Mouse (Mus musculus): ENCODE measurements at regions not wholly inside any gene's neighbourhood (a gene's known extent, or its start where the extent isn't known, plus 50 kb on each side); places are given as distances from the start of the nearest gene placed in this dataset.

DNA sequence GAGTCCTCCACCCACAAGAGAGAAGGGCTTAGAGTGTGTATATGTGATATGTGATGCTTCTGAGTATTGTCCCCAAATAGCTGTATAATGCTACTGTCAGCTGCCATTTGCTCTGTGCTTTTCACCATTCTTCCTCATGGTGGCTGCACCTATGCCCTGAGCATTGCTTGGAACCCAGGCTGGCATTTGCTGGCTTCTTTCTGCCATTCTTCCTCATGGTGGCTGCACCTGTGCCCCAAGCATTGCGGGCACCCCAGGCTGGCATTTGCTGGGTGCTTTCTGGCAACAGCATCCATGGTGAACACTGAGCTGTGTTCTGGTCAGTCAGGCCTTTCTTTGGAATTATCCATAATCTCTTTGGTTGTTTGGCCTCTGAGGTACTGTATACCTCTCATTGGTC, 66.9 kb upstream of the Prickle1 start:
- H3K4me3 ChIP-seq (ENCODE audit: low read length), result no peak overlapping the region
- DNase-seq (ENCODE audit: low spot score), result no peak
- H3K36me3 ChIP-seq (ENCODE audit: insufficient read depth, low read length), result no peaks in the 10 kb centered on the region
- ATAC-seq, result no peak
- WGBS, result 95% methylated on average over 1 of the region's 1 CpGs
- H3K4me1 ChIP-seq (ENCODE audit: insufficient read depth, low read length), result no peaks in the 10 kb centered on the region
- H3K9me3 ChIP-seq (ENCODE audit: low read length), result no peaks in the 10 kb centered on the region
- no peak overlapping the region for H3K4me2 ChIP-seq (ENCODE audit: low read depth, low read length)
- TF ChIP-seq CTCF (IDR thresholded peaks at IDR 0.05; ENCODE audit: low read depth), result no peak
- H3K27me3 ChIP-seq (ENCODE audit: insufficient read depth, low read length), result no peaks in the 10 kb centered on the region
- H3K27ac ChIP-seq, result no peak overlapping the region
- H3K9ac ChIP-seq (replicated peaks; ENCODE audit: low read length), result no peak overlapping the region

DNA sequence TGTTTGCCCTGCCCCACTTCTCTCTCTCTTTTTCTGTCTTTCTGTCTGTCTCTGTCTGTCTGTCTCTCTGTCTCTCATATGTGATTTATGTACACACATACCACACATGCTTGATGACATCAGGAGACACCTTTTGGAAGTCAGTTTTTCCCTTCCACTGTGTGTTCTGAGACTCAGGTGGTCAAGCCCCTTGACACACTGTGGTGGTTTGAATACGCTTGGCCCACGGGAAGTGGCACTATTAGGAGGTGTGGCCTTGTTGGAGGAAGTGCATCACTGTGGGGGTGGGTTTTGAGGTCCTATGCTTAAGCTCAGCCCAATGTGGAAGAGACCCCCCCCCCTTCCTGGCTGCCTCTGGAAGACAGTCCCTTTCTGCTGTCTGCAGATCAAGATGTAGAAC, 66.1 kb upstream of the Prickle1 start:
- Histone ChIP-seq H3K27me3 (ENCODE audit: insufficient read depth, low read length) (no peaks in the 10 kb centered on the region), H3K4me3 (ENCODE audit: low read length) (no peak overlapping the region), H3K4me1 (ENCODE audit: insufficient read depth, low read length) (no peaks in the 10 kb centered on the region), H3K36me3 (ENCODE audit: insufficient read depth, low read length) (no peaks in the 10 kb centered on the region), H3K27ac (no peak overlapping the region), H3K4me2 (ENCODE audit: low read depth, low read length) (no peak overlapping the region), H3K9me3 (ENCODE audit: low read length) (no peaks in the 10 kb centered on the region), H3K9ac (replicated peaks; ENCODE audit: low read length) (no peak overlapping the region)
- ATAC-seq (no peak), DNase-seq (ENCODE audit: low spot score) (no peak)
- no peak for TF ChIP-seq CTCF (IDR thresholded peaks at IDR 0.05; ENCODE audit: low read depth)
- 97% methylated on average over 2 of the region's 2 CpGs for WGBS

DNA sequence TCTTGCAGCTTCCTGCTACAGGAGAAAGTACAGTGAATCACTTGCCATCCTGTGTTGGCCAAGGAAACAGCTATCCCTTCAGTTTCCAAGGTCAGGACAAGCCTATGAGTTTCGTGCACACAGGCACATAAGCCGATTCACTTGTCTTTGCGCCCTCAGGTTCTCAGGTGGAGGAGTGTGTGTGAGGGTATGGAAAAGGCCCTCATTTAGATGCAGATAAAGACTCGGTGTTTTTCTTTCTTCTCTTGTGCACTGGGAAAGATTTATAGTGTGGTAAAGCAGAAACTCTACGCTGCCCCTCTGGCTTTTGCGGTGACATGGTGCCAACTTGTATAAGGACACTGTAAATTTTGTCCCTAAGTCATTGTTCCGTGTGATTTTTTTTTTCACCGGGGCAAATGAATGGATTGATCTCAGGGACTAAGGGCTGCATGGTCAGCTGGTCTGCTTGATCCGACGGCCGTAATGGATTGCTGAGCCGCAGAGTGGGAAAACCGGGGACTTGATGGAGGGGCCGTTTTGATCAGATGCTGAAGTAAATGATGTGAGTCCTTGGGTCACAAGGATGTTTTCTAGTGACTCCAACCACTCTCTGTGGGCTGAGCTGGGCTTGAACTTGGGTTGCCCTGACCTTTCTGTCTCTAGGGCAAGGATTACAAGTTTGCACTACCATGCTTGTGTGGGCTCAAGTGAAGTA, 65.4 kb upstream of the Prickle1 start:
- no peaks in the 10 kb centered on the region for H3K27me3 ChIP-seq (ENCODE audit: insufficient read depth, low read length)
- no peak overlapping the region for H3K27ac ChIP-seq
- H3K4me2 ChIP-seq (ENCODE audit: low read depth, low read length), result no peak overlapping the region
- no peak overlapping the region for H3K9ac ChIP-seq (replicated peaks; ENCODE audit: low read length)
- WGBS, result 91% methylated on average over 14 of the region's 14 CpGs
- no peak overlapping the region for H3K4me3 ChIP-seq (ENCODE audit: low read length)
- ATAC-seq, result no peak
- H3K36me3 ChIP-seq (ENCODE audit: insufficient read depth, low read length), result no peaks in the 10 kb centered on the region
- peaks cover 5% of the 10 kb centered on the region; the same call in 1 of the 2 replicates for H3K4me1 ChIP-seq (ENCODE audit: insufficient read depth, low read length)
- H3K9me3 ChIP-seq (ENCODE audit: low read length), result no peaks in the 10 kb centered on the region
- no peak for DNase-seq (ENCODE audit: low spot score)
- TF ChIP-seq CTCF (IDR thresholded peaks at IDR 0.05; ENCODE audit: low read depth), result no peak

DNA sequence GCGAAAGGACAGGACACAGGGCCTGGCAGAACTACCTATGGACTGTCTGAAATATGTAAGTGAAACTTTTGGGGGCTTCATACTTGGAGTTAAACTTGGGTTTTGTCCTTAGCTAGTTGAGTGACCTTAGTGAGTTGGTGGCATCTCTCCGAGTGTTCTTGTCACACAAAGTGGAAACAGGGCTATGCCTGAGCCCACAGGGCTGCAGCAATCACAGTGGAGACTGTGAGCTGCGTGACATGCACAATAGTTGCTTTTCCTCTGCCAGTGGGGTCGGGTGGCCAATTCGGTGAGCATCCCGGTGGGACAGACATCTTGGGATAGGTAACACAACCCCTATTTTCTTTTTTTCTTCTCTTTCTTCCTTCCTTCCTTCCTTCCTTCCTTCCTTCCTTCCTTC, 61.5 kb upstream of the Prickle1 start:
- no peak for DNase-seq (ENCODE audit: low spot score)
- Histone ChIP-seq H3K4me1 (ENCODE audit: insufficient read depth, low read length) (peaks cover 5% of the 10 kb centered on the region; the same call in 1 of the 2 replicates), H3K4me3 (ENCODE audit: low read length) (no peak overlapping the region), H3K4me2 (ENCODE audit: low read depth, low read length) (no peak overlapping the region), H3K9me3 (ENCODE audit: low read length) (no peaks in the 10 kb centered on the region), H3K36me3 (ENCODE audit: insufficient read depth, low read length) (no peaks in the 10 kb centered on the region), H3K27me3 (ENCODE audit: insufficient read depth, low read length) (no peaks in the 10 kb centered on the region), H3K27ac (no peak overlapping the region), H3K9ac (replicated peaks; ENCODE audit: low read length) (no peak overlapping the region)
- WGBS, result 93% methylated on average over 6 of the region's 6 CpGs
- no peak for ATAC-seq
- TF ChIP-seq CTCF (IDR thresholded peaks at IDR 0.05; ENCODE audit: low read depth), result no peak

DNA sequence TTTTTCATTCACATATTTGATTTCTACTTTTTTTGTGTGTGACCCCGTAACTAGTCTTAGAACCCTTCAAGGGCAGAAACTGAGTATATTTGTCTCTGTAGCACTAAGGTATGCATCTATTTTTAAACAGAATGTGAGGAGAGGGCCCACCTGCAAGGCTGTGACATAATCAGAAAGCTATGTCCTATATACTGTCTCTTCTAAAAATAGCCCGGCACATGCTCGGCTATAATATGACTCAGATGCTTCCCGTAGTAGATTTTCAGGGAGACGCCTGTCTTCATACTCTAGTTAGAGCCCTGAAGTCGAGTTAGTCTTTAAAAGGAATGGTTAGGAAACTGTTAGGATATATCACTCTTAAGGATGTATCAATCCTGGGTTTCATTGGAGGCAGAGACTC, 61.0 kb upstream of the Prickle1 start:
- WGBS, result 82% methylated on average over 6 of the region's 6 CpGs
- peaks cover 5% of the 10 kb centered on the region; the same call in 1 of the 2 replicates for H3K4me1 ChIP-seq (ENCODE audit: insufficient read depth, low read length)
- H3K27me3 ChIP-seq (ENCODE audit: insufficient read depth, low read length), result no peaks in the 10 kb centered on the region
- no peaks in the 10 kb centered on the region for H3K36me3 ChIP-seq (ENCODE audit: insufficient read depth, low read length)
- DNase-seq (ENCODE audit: low spot score) (no peak), ATAC-seq (no peak)
- H3K4me3 ChIP-seq (ENCODE audit: low read length), result no peak overlapping the region
- no peak for TF ChIP-seq CTCF (IDR thresholded peaks at IDR 0.05; ENCODE audit: low read depth)
- no peak overlapping the region for H3K27ac ChIP-seq
- H3K4me2 ChIP-seq (ENCODE audit: low read depth, low read length), result no peak overlapping the region
- no peaks in the 10 kb centered on the region for H3K9me3 ChIP-seq (ENCODE audit: low read length)
- H3K9ac ChIP-seq (replicated peaks; ENCODE audit: low read length), result no peak overlapping the region

DNA sequence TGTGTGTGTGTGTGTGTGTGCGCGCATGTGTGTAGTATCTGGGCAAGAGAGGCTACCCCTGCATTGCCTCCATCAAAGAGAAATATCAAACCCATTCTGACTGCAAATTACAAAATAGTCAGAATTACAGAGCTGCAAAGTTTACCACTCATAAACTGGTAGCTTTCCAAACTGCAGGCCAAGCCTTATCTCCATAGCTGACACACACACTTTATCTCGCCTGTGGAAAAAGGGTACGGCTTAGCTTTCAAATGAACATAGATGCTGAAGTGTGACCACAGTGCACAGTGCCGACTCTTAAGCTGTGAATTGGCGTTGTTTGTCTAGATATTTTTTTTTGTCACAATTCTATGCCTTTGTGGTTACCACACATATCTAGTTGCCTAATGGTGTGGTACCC, 60.1 kb upstream of the Prickle1 start:
- 93% methylated on average over 6 of the region's 6 CpGs for WGBS
- H3K9ac ChIP-seq (replicated peaks; ENCODE audit: low read length), result no peak overlapping the region
- TF ChIP-seq CTCF (IDR thresholded peaks at IDR 0.05; ENCODE audit: low read depth), result no peak
- H3K27me3 ChIP-seq (ENCODE audit: insufficient read depth, low read length), result no peaks in the 10 kb centered on the region
- no peaks in the 10 kb centered on the region for H3K36me3 ChIP-seq (ENCODE audit: insufficient read depth, low read length)
- no peak overlapping the region for H3K4me2 ChIP-seq (ENCODE audit: low read depth, low read length)
- no peak overlapping the region for H3K4me3 ChIP-seq (ENCODE audit: low read length)
- ATAC-seq (no peak), DNase-seq (ENCODE audit: low spot score) (no peak)
- peaks cover 5% of the 10 kb centered on the region; the same call in 1 of the 2 replicates for H3K4me1 ChIP-seq (ENCODE audit: insufficient read depth, low read length)
- no peaks in the 10 kb centered on the region for H3K9me3 ChIP-seq (ENCODE audit: low read length)
- H3K27ac ChIP-seq, result no peak overlapping the region

DNA sequence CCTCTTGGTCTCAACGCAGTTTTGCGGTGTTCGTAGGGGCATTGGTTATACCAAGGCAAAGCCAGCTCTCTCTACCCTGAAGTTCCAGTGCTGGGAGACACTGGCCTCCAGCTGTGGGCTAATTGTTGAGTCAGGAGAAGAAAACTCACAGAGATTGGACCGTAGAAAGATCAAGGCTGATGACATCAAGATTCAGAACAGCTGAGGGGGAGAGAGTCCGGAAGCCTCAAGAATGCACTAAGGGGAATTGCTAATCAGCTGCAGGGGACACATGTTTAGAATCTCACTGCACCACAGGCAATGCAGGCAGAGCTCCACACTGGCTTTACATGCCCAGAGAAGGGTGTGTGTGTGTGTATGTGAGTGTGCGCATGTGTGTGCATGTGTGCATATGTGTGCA, 59.6 kb upstream of the Prickle1 start:
- DNase-seq (ENCODE audit: low spot score) (no peak), ATAC-seq (no peak)
- H3K9me3 ChIP-seq (ENCODE audit: low read length), result no peaks in the 10 kb centered on the region
- H3K4me3 ChIP-seq (ENCODE audit: low read length), result no peak overlapping the region
- H3K4me1 ChIP-seq (ENCODE audit: insufficient read depth, low read length), result peaks cover 5% of the 10 kb centered on the region; the same call in 1 of the 2 replicates
- no peak overlapping the region for H3K27ac ChIP-seq
- H3K9ac ChIP-seq (replicated peaks; ENCODE audit: low read length), result no peak overlapping the region
- no peaks in the 10 kb centered on the region for H3K36me3 ChIP-seq (ENCODE audit: insufficient read depth, low read length)
- TF ChIP-seq CTCF (IDR thresholded peaks at IDR 0.05; ENCODE audit: low read depth), result no peak
- H3K27me3 ChIP-seq (ENCODE audit: insufficient read depth, low read length), result no peaks in the 10 kb centered on the region
- H3K4me2 ChIP-seq (ENCODE audit: low read depth, low read length), result no peak overlapping the region
- WGBS, result 89% methylated on average over 6 of the region's 6 CpGs
